Mouse (Mus musculus) right cerebral cortex, postnatal 10 days (tissue): Measurements from ENCODE around the gene Dytn.

Source experiments
- DNase-seq, 2 experiments: peaks; one replicate each; pipeline ENCODE4 v3.0.0; 2021; ENCODE audit warnings: low spot score in 2 of 2

Dytn gene

GRCm38 (mm10) chr1:63579153-63579552, 107.6 kb downstream of the Dytn start:
- DNase-seq: no peak

GRCm38 (mm10) chr1:63576803-63577202, 109.9 kb downstream of the Dytn start:
- no peak for DNase-seq

DNA sequence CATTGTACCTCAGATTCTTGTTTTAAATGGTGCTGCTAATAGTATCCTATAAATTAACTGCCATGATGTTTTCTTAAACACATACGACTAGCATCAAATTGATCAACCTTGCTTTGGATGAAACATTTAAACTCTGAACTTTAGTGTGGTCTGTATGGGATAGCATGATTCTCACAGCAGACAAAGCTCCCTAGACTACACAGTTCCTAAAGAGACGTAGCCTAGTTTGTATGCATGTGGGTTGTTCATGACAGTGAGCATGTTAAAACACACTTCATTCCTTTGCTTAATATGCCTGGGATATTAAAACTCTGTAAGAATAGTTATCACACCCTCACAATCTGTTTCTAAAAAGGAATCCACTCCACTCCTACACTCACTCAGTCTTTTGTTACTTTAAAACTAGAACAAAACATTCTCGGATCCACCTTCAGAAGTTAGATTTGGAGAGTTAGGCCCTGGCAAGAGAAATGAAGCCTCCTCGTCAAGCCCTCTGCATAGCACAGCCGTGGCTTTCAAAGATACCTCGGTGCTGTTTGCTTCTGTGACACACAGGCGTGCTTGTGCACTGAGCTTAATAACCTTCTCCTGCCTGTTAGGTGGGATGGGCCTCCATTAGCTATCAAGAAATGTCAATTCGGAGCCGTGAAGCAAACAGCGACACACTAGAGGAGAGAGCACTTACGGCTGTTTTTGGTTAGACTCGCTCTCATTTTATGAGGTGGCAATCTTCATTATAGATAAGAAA, 112.7 kb downstream of the Dytn start:
- no peak for DNase-seq

DNA sequence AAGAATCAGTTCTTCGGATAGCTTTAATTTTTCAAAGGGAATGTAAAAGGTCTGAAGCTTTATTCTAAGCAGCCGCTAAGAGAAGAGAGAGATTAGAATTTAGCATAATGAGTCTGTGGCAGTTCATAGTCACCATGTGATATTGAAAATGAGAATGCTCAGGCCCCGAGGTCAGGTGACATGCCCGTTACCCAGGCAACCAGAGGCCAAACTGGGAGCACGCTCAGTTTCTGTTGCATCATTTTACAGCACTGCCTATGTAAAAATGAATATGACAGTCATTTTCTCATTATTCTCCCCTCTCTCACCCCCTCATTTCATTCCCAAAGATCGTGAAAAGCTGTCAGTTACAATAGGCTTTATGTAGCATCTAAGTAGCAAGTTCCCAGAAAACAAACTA, 113.3 kb downstream of the Dytn start:
- DNase-seq: peak; percentile 46 to 69
